Mouse (Mus musculus): ENCODE results near the gene Pttg1.

GRCm38 (mm10) chr11:43470881-43471820, 45.1 kb upstream of the Pttg1 start:
- TF ChIP-seq USF2 (conservative IDR thresholded peaks at IDR 0.05; ENCODE audit: low read depth, low read length): no peak
- TF ChIP-seq EP300 (IDR thresholded peaks at IDR 0.05; ENCODE audit: low read length): no peak
- no peak for TF ChIP-seq ZMIZ1 (IDR thresholded peaks at IDR 0.05; ENCODE audit: low read depth, low read length)
- TF ChIP-seq CTCF (conservative IDR thresholded peaks at IDR 0.05 in 1 of 2, IDR thresholded peaks at IDR 0.05 in 1 of 2; ENCODE audit: low read depth in 2 of 2, low read length in 2 of 2): no peak
- no peak for TF ChIP-seq ZC3H11A (IDR thresholded peaks at IDR 0.05; ENCODE audit: low read depth, low read length)
- TF ChIP-seq POLR2A (IDR thresholded peaks at IDR 0.05; ENCODE audit: low read depth, low read length): no peak
- no peak for TF ChIP-seq TCF12 (IDR thresholded peaks at IDR 0.05; ENCODE audit: low read depth, low read length)
- TF ChIP-seq USF1 (IDR thresholded peaks at IDR 0.05; ENCODE audit: low read depth, low read length): no peak
- TF ChIP-seq NRF1 (IDR thresholded peaks at IDR 0.05; ENCODE audit: low read depth, low read length): no peak
- no peak for TF ChIP-seq MEF2A (IDR thresholded peaks at IDR 0.05; ENCODE audit: borderline replicate concordance, low read depth, low read length)
- no peak for TF ChIP-seq ETS1 (conservative IDR thresholded peaks at IDR 0.05; ENCODE audit: low read depth, low read length)
